Mouse (Mus musculus) c-Kit-negative CD71-positive TER-119-positive erythroid progenitor cells, embryonic 14.5 days (primary cell): ENCODE results near the gene Arhgef15.
"Not testable (repeated sequence)": the region's sequence is repeated elsewhere in the genome, so short reads cannot be mapped to it uniquely, and the experiment has no call there.

Experiments used
- DNase-seq: peaks from one replicate; pipeline ENCODE4 v3.0.0-alpha.2; 2013; ENCODE audit warnings: low read depth, low spot score

Arhgef15 gene

DNA sequence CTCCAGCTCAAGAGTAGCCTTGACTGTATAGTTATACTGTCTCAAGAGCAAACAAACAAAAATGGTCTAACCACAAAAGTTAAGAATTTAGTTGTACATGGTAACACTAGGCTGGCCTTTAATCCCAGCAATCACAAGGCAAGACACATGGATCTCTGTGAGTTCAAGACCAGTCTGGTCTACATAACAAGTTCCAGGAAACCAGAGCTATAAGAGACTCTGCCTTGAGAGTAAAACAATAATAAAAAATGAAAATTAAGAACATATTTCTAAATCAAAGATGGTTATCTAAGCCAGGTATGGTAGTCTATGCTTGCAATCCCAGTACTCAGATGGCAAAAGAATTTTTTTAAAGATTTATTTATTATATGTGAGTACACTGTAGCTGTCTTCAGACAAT lies 7.8 kb upstream of the Arhgef15 start:
- no peak for DNase-seq

DNA sequence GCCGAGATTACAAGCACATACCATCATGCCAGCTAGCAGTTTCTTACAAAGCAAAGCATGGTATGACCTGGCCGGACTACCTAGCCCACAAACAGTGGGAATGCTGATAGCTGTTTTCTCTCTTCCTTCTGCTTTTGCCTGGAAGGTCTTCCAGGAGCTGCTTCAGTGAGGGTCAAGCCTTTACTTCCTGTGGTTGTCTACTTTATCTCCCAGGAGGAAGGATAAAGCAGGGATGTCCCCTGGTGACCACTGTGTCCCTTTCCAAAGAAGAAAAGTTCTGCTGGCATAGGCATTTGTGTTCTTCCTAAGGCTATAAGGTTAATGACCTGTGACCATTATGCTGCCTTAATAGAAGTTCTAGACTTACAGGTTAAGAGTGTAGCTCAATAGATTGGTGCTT lies 6.1 kb upstream of the Arhgef15 start:
- no peak for DNase-seq

DNA sequence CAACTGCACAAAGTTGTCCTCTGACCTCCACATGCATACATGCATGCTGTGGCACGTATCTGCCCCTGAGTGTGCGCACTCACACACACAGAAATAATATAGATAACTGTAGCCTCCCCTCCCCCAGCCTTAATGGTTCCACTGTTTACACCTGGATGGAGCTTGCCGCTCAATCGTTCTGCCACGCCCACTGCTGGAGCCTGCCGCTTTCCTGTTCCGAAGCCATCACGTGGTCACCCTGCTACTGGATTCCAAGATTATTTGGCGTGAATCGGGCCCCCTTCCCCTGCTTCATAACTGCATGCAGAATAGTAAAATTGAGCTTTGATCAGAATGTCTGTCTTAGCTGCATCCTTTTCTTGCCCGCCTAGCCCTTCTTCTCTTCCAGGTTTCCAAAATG lies 4.9 kb upstream of the Arhgef15 start:
- DNase-seq = not testable (repeated sequence)

DNA sequence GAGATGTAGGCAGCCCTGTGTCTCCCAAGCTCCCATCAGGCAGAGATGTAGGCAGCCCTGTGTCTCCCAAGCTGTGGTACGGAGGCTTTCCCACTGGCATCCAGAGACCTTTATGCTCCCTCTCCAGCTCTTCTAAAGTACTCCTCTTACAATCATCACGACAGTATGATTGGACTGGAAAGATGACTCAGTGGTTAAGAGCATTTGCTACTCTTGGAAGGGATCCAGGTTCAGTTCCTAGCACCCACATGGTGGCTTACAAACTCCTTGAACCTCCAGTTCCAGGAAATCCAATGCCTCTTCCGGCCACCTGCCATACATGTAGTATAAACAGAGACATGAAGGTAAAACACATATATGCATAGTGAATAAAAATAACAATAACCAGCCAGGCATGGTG lies 4.3 kb upstream of the Arhgef15 start:
- no peak for DNase-seq

DNA sequence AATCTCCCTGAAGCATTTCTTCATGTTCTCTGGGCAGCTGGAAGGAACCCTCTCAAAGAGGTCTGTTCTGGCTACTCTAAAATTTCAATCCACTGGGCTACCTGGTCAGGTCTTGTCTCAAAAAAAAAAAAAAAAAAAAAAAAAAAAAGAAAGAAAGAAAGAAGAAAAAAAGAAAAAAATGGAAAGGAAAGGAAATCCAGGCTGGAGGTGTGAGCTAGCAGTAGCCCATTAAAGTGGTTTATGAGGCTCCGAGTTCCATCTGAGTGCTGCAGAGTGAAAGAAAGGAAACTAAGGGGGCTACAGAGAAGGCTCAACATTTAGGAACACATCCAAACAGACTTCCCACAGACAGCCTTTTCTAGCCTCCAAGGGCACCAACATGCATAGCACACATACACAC lies 691 bp upstream of the Arhgef15 start:
- no peak for DNase-seq

DNA sequence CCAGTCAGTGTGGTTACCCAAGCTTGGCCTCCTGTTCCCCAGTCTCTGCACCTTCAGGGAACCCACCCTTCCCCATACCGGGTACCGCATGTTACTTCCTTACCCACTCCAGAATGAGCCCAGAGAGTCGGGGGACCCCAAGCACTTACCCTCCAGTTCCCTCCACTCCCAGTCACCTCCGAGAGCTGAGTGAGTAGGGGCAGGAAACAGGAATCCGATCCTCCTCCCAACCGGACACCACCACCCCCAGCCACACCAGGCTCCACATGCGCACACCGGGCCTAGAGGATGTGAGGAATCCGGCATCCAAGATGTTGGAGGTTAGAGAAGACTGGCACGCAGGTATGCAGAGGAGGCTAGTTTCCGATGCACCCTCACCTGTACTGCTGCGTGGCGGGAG lies 583 bp downstream of the Arhgef15 start:
- DNase-seq = no peak

DNA sequence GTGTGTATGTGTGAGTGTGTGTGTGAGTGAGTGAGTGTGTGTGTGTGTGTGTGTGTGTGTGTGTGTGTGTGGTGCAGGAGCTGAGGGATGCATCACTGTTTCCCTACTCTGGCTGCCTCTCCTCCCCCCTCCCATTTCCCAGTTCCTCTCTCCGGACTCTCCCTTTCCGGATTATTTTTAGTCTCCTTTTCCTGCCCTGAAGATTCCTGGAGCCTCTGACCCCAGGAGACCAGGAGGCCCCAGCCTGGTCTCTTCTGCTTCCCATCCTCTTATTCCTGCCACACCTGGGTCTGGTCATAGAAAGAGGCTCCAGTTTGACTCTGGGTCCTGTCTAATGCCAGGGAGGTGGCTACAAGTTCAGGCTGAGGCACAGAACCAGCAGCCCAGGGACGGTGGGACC lies 1.2 kb downstream of the Arhgef15 start:
- no peak for DNase-seq

DNA sequence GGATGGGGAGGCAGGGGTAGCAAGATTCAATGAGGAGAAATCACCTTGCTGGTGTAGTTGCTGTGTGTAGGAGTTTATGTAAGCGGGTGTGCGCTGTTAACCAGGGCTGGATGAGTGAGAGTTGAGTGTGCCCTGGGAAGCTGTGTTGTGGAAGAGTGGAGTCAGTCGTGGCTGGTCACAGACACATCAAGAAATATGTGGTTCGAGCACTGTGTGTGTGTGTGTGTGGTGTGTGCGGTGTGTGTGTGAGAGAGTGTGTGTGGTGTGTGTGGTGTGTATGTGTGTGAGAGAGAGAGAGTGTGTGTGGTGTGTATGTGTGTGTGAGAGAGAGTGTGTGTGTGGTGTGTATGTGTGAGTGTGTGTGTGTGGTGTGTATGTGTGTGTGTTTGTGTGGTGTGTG lies 1.8 kb downstream of the Arhgef15 start:
- DNase-seq = no peak

DNA sequence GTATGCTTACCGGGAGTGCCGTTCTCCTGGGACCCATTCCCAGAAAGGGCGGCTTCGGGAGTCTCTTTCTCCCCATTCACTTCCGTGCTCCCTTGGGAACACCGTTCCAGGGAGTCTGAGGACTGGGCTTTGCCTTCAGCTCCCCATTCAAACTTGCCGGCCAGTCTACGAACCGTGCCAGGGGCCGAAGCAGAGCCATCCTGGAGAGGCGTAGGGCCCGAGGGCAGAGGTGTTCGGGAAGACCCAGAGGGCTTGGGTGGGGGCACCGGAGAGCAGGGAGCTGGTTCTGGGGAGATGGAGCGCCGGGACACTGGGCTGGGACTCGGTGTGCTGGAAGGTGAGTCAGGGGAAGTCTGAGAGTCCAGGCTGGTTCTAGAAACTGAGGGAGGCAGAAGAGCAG lies 2.9 kb downstream of the Arhgef15 start:
- no peak for DNase-seq

DNA sequence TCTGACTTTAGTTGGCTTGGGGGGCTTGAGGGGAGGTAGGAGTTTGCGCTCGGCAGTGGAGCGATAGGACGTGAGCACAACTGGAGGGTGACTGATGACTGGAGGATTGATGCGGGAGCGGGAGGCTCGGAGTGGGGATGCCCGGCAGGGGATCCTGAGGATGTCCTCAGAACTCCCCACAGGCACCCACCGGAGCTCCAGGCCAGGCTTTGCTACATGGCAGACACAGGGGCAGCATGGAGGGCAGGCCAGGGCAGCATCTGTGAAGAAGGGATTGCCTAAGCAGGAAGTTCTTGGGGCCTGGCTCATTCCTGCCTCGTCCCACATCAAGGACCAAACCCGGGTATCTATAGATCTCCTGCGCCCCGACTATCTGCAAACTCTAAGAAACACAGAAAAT lies 3.4 kb downstream of the Arhgef15 start:
- DNase-seq = no peak

DNA sequence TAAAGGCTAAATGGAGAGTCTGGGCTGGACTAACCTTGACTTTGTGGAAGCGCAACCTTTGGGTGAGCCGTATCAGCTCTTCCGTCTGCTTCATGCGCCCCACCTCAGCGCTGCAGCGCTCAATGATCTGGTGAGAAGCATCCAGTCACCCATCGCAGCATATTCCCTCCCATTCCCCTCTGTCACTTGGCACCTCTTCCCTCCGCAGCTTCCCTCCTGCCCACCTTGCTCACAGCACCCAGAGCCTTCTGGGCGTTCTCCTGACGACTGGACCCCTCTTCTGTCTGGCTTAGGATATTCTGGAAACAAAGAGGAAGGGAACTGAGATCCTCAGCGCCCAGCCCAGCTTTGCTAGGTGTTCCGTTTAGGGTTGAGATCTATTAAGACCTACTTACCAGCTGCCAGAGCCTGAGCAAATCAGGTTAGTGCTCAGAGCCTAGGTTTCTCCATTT lies 9.7 kb downstream of the Arhgef15 start:
- DNase-seq = no peak

DNA sequence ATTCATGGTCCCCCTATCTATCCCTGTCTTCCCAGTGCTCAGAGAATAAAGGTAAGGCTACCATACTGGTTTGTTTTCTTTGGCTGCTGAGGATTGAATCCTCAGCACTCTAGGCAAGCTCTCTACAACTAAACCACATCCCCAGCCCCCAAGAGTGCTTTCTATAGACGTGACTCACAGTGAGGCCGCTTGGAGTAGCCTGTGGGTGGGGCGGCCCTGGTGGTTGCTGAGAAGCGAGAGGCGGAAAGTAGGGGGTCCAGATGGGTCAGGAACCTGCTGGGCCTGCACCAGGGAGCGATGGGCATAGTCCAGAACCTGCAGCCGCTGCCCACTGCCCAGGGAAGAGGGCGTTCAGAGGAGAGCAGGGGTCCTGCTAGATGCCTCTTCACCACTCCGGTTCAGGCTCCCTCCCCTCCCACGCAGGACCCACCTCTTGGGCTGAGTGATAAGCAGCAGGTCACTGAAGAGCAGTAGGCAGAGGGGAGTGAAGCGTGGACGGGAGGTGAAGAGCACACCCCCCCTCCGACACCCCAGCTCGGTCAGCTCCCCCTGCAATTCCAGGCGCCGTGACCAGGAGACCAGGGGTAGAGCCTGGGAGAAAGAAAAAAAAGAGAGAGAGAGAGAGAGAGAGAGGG lies 10.4 kb downstream of the Arhgef15 start:
- DNase-seq = no peak

DNA sequence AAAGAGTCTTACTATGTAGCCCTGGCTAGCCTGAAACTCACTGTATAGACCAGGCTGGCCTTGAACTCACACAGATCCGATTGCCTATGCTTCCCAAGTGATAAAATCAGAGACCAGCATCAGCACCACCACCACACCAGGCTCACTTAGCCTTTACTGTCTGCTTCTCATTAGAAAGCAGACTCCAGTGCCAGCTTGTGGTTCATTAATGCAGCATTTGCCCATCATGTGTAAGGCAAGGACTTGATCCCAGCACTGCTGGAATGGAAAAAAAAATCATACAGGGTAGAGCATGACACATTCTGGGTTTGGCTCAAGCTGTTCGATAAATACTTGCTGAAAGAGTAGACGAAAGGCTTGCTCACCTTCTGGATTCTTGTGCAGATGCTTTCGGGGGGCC lies 11.3 kb downstream of the Arhgef15 start:
- no peak for DNase-seq

DNA sequence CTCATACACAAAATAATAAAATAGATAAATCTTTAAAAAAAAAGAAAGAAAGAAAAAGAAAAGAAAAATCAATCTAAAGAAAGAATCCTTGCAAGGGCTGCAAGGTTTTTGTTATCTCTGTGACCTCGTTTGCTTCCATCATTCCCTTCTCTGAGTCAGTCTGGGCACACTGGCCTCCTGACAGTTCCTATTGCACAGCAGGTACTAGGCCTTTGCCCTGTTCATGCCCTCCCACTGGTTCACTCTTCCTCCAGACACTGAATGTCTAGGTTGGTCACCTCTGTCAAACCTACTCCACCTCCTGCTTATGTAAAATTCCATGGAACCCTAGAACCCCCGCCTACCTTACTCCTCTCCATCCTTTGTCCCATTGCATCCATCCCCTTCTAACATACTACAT lies 12.0 kb downstream of the Arhgef15 start:
- no peak for DNase-seq

DNA sequence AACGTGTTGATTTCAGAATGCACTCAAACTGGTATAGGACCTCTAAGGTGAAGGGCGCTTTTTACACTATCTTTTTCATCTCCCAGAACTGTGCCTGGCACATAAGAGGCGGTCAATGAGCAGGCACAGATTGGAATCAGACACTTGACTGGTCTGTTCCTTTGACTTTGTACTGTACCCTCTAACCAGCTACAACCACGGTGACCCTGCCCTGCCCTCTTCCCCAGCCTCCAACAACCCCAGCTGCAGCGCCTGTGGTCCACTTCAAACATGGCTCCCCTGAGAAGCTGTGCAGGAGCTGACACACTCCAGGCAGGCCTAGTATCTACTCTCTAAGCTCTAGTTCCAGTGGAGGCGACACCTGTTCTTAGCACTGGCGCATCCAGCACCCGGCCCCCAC lies 14.5 kb downstream of the Arhgef15 start:
- no peak for DNase-seq

DNA sequence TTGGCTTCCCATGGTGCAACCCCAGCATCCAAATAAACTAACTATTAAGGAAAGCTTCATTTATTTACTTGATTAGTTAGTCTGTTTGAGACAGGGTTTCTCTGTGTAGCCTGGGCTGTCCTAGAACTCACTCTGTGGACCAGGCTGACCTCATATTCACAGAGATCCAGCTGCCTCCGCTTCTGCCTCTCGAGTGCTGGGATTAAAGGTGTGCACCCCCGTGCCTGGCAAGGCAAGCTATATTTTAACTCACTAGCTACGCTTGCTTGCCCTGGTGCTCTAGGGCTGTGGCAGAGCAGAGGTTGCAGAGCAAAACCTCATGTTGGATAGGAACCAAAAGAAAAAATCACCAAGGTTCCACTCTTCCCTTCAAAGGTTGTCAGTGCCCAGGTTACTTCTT lies 16.8 kb downstream of the Arhgef15 start:
- DNase-seq = no peak

DNA sequence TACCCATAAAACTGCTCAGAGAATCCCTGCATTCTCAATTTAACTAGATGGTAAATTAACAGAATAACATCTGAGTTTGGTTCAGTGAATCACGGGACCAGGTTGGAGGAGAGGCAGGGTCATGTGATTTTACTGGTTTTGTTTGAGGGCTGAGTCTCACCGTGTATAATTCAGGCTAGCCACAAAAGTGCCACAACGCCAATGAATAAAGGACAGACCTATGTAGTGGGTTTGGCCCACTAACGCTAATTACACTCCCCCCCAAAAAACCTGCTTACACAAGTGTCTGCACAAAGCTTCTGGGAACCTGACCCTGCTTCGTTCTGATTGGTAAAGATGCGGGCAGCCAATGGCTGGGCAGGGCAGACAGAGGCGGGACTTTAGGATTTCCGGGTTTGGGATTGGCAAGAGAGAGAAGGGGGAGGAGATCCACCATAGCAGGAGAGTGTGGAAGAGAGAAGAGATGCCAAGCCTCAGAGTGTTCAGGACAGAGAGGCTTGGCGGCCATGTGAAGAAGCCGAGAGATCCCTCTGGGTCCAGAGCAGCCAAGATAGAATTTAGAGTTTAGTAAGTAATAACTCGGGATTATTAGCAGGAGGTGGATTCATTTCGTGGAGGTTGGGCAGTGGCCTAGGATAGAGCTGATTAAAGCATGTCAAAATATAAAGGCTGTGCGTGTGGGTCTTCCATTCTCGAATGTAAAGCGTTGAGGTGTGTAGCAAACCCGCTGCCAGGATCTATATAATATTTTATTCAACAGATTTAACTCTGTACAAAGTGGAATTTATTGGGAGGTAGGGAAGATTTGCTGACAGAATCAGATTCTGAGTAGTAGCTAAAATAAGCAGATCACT lies 17.6 kb downstream of the Arhgef15 start:
- DNase-seq = peak; percentile 64

DNA sequence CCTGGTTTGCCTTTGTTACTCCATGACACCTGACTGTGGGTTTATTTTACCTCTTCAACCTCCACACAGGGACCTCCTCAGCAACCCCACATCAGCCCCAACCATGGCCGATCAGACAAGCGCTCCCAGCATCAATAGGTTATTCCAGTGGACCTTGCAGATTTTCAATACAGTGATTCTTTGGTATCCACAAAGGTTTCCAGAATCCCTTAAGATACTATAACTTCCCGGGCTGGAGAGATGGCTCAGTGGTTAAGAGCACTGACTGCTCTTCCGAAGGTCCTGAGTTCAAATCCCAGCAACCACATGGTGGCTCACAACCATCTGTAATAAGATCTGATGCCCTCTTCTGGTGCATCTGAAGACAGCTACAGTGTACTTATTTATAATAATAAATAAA lies 20.3 kb downstream of the Arhgef15 start:
- DNase-seq = not testable (repeated sequence)

DNA sequence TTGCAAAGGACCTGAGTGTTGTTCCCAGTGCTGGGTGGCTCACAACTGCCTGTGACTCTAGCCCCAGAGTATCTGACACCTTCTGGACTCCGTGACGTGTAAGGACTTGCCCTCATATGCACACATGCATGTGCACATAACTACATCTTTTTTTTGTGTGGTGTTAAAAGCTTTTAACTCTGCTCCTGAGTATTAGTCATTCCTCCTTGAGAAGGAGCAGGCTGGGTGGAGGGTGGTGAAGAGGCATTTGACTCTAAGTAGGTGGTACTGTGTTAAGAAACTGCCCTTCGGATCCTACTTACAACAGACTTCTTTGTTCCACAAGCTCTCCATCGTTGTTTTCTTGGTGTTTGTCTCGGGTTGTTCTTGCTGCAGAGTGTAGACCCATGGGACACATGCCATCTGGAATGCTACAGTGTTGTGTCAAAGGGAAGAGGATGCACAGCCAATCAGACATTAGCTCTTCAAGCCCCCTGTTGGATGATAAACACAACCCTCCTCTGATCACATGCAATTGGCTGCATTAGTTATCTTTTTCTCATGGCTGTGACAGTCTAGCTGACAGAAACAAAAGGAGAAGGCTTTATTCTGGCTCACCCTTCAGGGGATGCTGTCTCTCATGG lies 23.3 kb downstream of the Arhgef15 start:
- no peak for DNase-seq

DNA sequence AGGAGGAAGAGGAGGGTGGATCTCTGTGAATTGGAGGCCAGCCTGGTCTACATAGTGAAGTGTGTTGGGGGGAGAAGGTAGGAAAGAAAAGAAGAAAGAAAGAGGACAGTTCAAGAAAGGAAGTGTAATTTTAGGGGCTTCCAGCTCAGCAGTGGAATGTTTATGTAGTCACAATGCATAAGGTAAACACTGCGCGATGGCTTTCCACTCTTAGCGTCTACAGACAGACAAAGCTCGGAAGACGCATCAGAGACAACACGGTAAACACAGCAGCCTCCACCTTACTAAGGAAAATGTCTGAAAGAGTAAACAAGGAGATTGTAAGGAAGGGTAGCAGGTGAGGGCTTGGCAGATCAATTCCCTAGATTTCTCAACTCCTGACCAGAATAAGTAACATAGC lies 27.3 kb downstream of the Arhgef15 start:
- DNase-seq = no peak

DNA sequence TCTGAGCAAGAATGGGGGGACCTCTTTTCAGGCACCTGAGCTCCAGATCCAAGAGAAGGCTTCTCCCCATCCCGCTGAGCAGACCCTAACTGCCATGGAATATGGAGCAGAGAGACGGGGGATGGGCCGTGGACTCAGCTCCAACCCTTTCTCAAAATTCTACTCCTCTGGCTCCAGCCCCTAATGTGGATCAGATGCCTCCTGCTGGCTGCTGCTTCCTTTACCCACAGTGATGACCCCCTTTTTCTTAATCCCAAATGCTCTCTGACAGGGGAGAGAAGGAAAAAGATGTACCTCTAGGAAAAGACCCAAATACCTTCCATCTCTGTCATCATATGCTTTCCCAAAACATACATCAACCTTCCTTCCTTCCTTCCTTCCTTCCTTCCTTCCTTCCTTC lies 30.3 kb downstream of the Arhgef15 start, which contains the start of gene Odf4:
Gene Odf4, minus strand, starts transcription at position 101 of the 400 bp plus-strand sequence.
- DNase-seq = no peak

DNA sequence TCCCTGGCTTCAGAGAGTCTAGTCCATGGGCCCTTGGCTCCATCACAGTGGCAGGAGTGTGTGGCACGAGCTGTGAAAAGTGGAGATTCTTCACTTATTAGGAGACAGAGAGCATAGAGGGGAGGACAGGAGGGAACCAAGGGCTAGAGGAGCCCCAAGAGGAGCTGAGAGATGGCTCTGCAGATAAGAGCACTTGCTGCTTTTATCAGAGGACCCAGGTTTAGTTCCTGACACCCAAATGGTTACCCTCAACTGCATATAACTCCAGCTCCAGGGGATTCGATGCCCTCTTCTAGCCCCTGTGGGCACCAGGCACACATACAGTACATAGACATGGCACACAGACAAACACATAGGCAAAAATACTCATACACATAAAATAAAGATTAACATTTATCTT lies 32.5 kb downstream of the Arhgef15 start:
- DNase-seq = no peak

DNA sequence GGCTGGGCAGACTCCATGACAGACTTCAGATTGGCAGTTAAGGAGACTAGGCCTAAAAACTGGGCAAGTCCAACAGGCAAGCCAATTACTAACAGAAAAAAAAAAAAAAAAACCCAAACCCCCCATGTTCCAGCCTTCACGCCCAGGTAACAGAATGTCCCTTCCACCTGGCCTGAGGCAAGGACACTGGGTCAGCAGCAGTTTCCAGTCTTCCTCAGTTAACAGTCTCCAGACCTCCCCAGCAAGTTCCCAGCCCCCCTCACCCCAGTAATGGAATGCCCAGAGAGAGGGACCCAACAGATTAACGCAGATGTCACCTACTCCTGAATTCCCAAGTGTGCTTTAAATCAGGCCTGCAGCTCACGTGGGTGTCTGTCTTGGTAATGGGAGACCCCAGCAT lies 34.1 kb downstream of the Arhgef15 start:
- DNase-seq = no peak
